Mouse (Mus musculus): ENCODE results near the gene Slc4a10. TPM values are rescaled to one million over a fixed set of nuclear protein-coding genes. Genes with fewer than 3 reads are reported as not detected.

Gene Slc4a10
- polyA plus RNA-seq, 1 experiment = not detected

- TF ChIP-seq USF1 (IDR thresholded peaks at IDR 0.05; ENCODE audit: low read depth) (no peak), MYOG (IDR thresholded peaks at IDR 0.05; ENCODE audit: control insufficient read depth, extremely low read depth, insufficient read length) (no peak), CTCF (IDR thresholded peaks at IDR 0.05; ENCODE audit: control insufficient read depth, insufficient read depth, insufficient read length) (no peak), FOSL1 (IDR thresholded peaks at IDR 0.05; ENCODE audit: insufficient read depth, low read length, poor library complexity, severe bottlenecking) (no peak), CEBPB (IDR thresholded peaks at IDR 0.05; ENCODE audit: low read depth) (no peak), MYOD1 (IDR thresholded peaks at IDR 0.05; ENCODE audit: control insufficient read depth, insufficient read length, low read depth) (no peak), MAX (IDR thresholded peaks at IDR 0.05) (no peak)
- H3K4me3 ChIP-seq (ENCODE audit: insufficient read depth, poor library complexity, severe bottlenecking) = no peak overlapping the region
- no peaks in the 10 kb centered on the region for H3K79me2 ChIP-seq (ENCODE audit: control insufficient read depth, insufficient read depth)
- no peaks in the 10 kb centered on the region for H3K27me3 ChIP-seq (ENCODE audit: control insufficient read depth, insufficient read depth, insufficient read length)
- no peaks in the 10 kb centered on the region for H3K36me3 ChIP-seq (ENCODE audit: control insufficient read depth, insufficient read depth)
- no peaks in the 10 kb centered on the region for H3K79me3 ChIP-seq (ENCODE audit: low read depth)
- H3ac ChIP-seq (ENCODE audit: control insufficient read depth, insufficient read length, low read depth) = no peak overlapping the region
These were observed 255.5 kb downstream of the Slc4a10 start for GRCm38 (mm10) chr2:62301716-62302115.

GRCm38 (mm10) chr2:62306978-62307377, 260.7 kb downstream of the Slc4a10 start:
- H3K79me2 ChIP-seq (ENCODE audit: control insufficient read depth, insufficient read depth) = no peaks in the 10 kb centered on the region
- no peaks in the 10 kb centered on the region for H3K36me3 ChIP-seq (ENCODE audit: control insufficient read depth, insufficient read depth)
- no peak for TF ChIP-seq USF1 (IDR thresholded peaks at IDR 0.05; ENCODE audit: low read depth)
- TF ChIP-seq CTCF (IDR thresholded peaks at IDR 0.05; ENCODE audit: control insufficient read depth, insufficient read depth, insufficient read length) = no peak
- TF ChIP-seq MAX (IDR thresholded peaks at IDR 0.05) = no peak
- no peak for TF ChIP-seq FOSL1 (IDR thresholded peaks at IDR 0.05; ENCODE audit: insufficient read depth, low read length, poor library complexity, severe bottlenecking)
- no peak for TF ChIP-seq CEBPB (IDR thresholded peaks at IDR 0.05; ENCODE audit: low read depth)
- TF ChIP-seq MYOD1 (IDR thresholded peaks at IDR 0.05; ENCODE audit: control insufficient read depth, insufficient read length, low read depth) = no peak
- TF ChIP-seq MYOG (IDR thresholded peaks at IDR 0.05; ENCODE audit: control insufficient read depth, extremely low read depth, insufficient read length) = no peak
- no peak overlapping the region for H3ac ChIP-seq (ENCODE audit: control insufficient read depth, insufficient read length, low read depth)
- H3K4me3 ChIP-seq (ENCODE audit: insufficient read depth, poor library complexity, severe bottlenecking) = no peak overlapping the region
- no peaks in the 10 kb centered on the region for H3K79me3 ChIP-seq (ENCODE audit: low read depth)
- H3K27me3 ChIP-seq (ENCODE audit: control insufficient read depth, insufficient read depth, insufficient read length) = no peaks in the 10 kb centered on the region

GRCm38 (mm10) chr2:62307477-62307876, 261.2 kb downstream of the Slc4a10 start:
- no peaks in the 10 kb centered on the region for H3K79me3 ChIP-seq (ENCODE audit: low read depth)
- H3K79me2 ChIP-seq (ENCODE audit: control insufficient read depth, insufficient read depth) = no peaks in the 10 kb centered on the region
- TF ChIP-seq MYOD1 (IDR thresholded peaks at IDR 0.05; ENCODE audit: control insufficient read depth, insufficient read length, low read depth) (no peak), CEBPB (IDR thresholded peaks at IDR 0.05; ENCODE audit: low read depth) (no peak), CTCF (IDR thresholded peaks at IDR 0.05; ENCODE audit: control insufficient read depth, insufficient read depth, insufficient read length) (no peak), MYOG (IDR thresholded peaks at IDR 0.05; ENCODE audit: control insufficient read depth, extremely low read depth, insufficient read length) (no peak), MAX (IDR thresholded peaks at IDR 0.05) (no peak), FOSL1 (IDR thresholded peaks at IDR 0.05; ENCODE audit: insufficient read depth, low read length, poor library complexity, severe bottlenecking) (no peak), USF1 (IDR thresholded peaks at IDR 0.05; ENCODE audit: low read depth) (no peak)
- no peaks in the 10 kb centered on the region for H3K36me3 ChIP-seq (ENCODE audit: control insufficient read depth, insufficient read depth)
- H3K27me3 ChIP-seq (ENCODE audit: control insufficient read depth, insufficient read depth, insufficient read length) = no peaks in the 10 kb centered on the region
- H3K4me3 ChIP-seq (ENCODE audit: insufficient read depth, poor library complexity, severe bottlenecking) = no peak overlapping the region
- no peak overlapping the region for H3ac ChIP-seq (ENCODE audit: control insufficient read depth, insufficient read length, low read depth)

GRCm38 (mm10) chr2:62316930-62317329, 270.7 kb downstream of the Slc4a10 start:
- H3K4me3 ChIP-seq (ENCODE audit: insufficient read depth, poor library complexity, severe bottlenecking) = no peak overlapping the region
- no peaks in the 10 kb centered on the region for H3K79me3 ChIP-seq (ENCODE audit: low read depth)
- no peaks in the 10 kb centered on the region for H3K79me2 ChIP-seq (ENCODE audit: control insufficient read depth, insufficient read depth)
- no peak overlapping the region for H3ac ChIP-seq (ENCODE audit: control insufficient read depth, insufficient read length, low read depth)
- H3K27me3 ChIP-seq (ENCODE audit: control insufficient read depth, insufficient read depth, insufficient read length) = no peaks in the 10 kb centered on the region
- no peaks in the 10 kb centered on the region for H3K36me3 ChIP-seq (ENCODE audit: control insufficient read depth, insufficient read depth)
- TF ChIP-seq MYOG (IDR thresholded peaks at IDR 0.05; ENCODE audit: control insufficient read depth, extremely low read depth, insufficient read length) = no peak
- TF ChIP-seq MYOD1 (IDR thresholded peaks at IDR 0.05; ENCODE audit: control insufficient read depth, insufficient read length, low read depth) = no peak
- TF ChIP-seq FOSL1 (IDR thresholded peaks at IDR 0.05; ENCODE audit: insufficient read depth, low read length, poor library complexity, severe bottlenecking) = no peak
- TF ChIP-seq USF1 (IDR thresholded peaks at IDR 0.05; ENCODE audit: low read depth) = no peak
- no peak for TF ChIP-seq CEBPB (IDR thresholded peaks at IDR 0.05; ENCODE audit: low read depth)
- TF ChIP-seq MAX (IDR thresholded peaks at IDR 0.05) = no peak
- no peak for TF ChIP-seq CTCF (IDR thresholded peaks at IDR 0.05; ENCODE audit: control insufficient read depth, insufficient read depth, insufficient read length)

GRCm38 (mm10) chr2:62319489-62319888, 273.2 kb downstream of the Slc4a10 start:
- H3ac ChIP-seq (ENCODE audit: control insufficient read depth, insufficient read length, low read depth) = no peak overlapping the region
- no peaks in the 10 kb centered on the region for H3K27me3 ChIP-seq (ENCODE audit: control insufficient read depth, insufficient read depth, insufficient read length)
- no peak for TF ChIP-seq FOSL1 (IDR thresholded peaks at IDR 0.05; ENCODE audit: insufficient read depth, low read length, poor library complexity, severe bottlenecking)
- TF ChIP-seq MYOD1 (IDR thresholded peaks at IDR 0.05; ENCODE audit: control insufficient read depth, insufficient read length, low read depth) = no peak
- no peak for TF ChIP-seq MYOG (IDR thresholded peaks at IDR 0.05; ENCODE audit: control insufficient read depth, extremely low read depth, insufficient read length)
- TF ChIP-seq CTCF (IDR thresholded peaks at IDR 0.05; ENCODE audit: control insufficient read depth, insufficient read depth, insufficient read length) = no peak
- TF ChIP-seq MAX (IDR thresholded peaks at IDR 0.05) = no peak
- no peak for TF ChIP-seq CEBPB (IDR thresholded peaks at IDR 0.05; ENCODE audit: low read depth)
- no peak for TF ChIP-seq USF1 (IDR thresholded peaks at IDR 0.05; ENCODE audit: low read depth)
- no peaks in the 10 kb centered on the region for H3K36me3 ChIP-seq (ENCODE audit: control insufficient read depth, insufficient read depth)
- no peak overlapping the region for H3K4me3 ChIP-seq (ENCODE audit: insufficient read depth, poor library complexity, severe bottlenecking)
- no peaks in the 10 kb centered on the region for H3K79me3 ChIP-seq (ENCODE audit: low read depth)
- no peaks in the 10 kb centered on the region for H3K79me2 ChIP-seq (ENCODE audit: control insufficient read depth, insufficient read depth)
